Mouse (Mus musculus) duodenum, adult 2 months (tissue): ENCODE measurements around the gene Olfr48. TPM values are rescaled to one million over a fixed set of nuclear protein-coding genes. Genes with fewer than 3 reads are reported as not detected.

Experiments used
- polyA plus RNA-seq: library from polyadenylated mRNA; depleted of rRNA; stranded (reverse); fragments of >200 nt; gene quantifications from 2 replicates; pipeline ENCODE4 v1.2.3, GENCODE M21; 2012; ENCODE audit warnings: low replicate concordance; rRNA removed

Gene Olfr48
- not detected in 2 replicates for polyA plus RNA-seq

DNA sequence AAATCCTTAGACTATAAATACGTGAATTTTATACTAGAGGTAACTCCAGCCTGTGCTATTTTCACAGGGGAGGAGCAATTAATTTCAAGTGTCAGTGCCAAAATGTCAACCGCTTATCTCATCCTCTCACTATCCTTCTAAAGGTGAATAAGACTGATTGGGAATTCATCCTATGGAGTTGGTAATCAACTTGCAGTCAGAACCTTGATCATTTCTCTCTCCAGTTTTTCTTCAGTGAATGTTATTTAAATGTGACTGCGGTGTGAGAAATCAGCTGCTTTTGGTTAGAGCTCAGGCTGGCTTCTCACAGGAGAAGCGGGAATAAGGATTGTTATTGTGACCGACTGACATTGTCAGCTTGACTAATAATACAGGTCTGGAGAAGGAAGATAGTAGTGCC is at the start of gene Olfr48:
TSS of gene Olfr48 (minus strand) at position 101 of the 400 bp plus-strand sequence.

GRCm38 (mm10) chr2:89878137-89878536 is 30.1 kb upstream of the Olfr48 start, which contains the start of gene Olfr1257:
TSS of gene Olfr1257 (plus strand) at chr2:89878437.

DNA sequence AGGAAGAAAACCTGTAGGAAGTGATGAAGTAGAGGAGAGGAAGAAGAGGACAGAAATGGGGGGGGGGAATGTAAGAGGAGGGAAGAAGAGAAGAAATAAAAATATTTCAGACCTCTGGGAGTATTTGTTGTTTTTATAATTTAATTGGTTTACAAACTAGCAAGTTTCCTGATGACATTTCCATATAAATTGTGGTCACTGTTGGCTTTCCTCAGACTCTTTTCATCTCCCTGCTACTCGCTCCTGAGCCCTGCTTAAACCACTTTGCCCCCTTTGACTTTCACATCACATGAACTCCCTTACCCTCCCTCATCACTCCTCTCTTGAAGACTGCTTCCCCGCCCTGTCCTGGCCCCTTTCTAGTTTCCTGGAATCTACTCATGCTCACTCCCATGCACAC is 6.5 kb downstream of the Olfr48 start, which contains the start of gene Olfr1256:
TSS of gene Olfr1256 (minus strand) at position 101 of the 400 bp plus-strand sequence.

GRCm38 (mm10) chr2:89811751-89812150 is 36.3 kb downstream of the Olfr48 start, which contains the start of gene Olfr1255:
TSS of gene Olfr1255 (plus strand) at chr2:89812051.

GRCm38 (mm10) chr2:89793519-89793918 is 54.5 kb downstream of the Olfr48 start, which contains the start of gene Olfr1254:
TSS of gene Olfr1254 (minus strand) at chr2:89793619.

Other genes with a start within 250 kb of the Olfr48 start
- not detected in 2 replicates for gene Olfr1247, start 234.1 kb downstream of the Olfr48 start, polyA plus RNA-seq
- gene Olfr1248, start 230.0 kb downstream of the Olfr48 start, polyA plus RNA-seq, result not detected in 2 replicates
- not detected in 2 replicates for gene Olfr1249, start 213.2 kb downstream of the Olfr48 start, polyA plus RNA-seq
- gene Olfr1250, start 186.7 kb downstream of the Olfr48 start, polyA plus RNA-seq, result not detected in 2 replicates
- gene Olfr1251, start 176.3 kb downstream of the Olfr48 start, polyA plus RNA-seq, result not detected in 2 replicates
- gene Olfr1252, start 123.2 kb downstream of the Olfr48 start, polyA plus RNA-seq, result not detected in 2 replicates
- not detected in 2 replicates for gene Olfr1253, start 91.1 kb downstream of the Olfr48 start, polyA plus RNA-seq
- not detected in 2 replicates for gene Olfr1254, start 54.6 kb downstream of the Olfr48 start, polyA plus RNA-seq
- not detected in 2 replicates for gene Olfr1255, start 36.2 kb downstream of the Olfr48 start, polyA plus RNA-seq
- gene Olfr1256, start 6.7 kb downstream of the Olfr48 start, polyA plus RNA-seq, result not detected in 2 replicates
- gene Olfr1257, start 30.2 kb upstream of the Olfr48 start, polyA plus RNA-seq, result not detected in 2 replicates
- not detected in 2 replicates for gene Olfr1258, start 79.1 kb upstream of the Olfr48 start, polyA plus RNA-seq
- gene Olfr1259, start 100.5 kb upstream of the Olfr48 start, polyA plus RNA-seq, result not detected in 2 replicates
- gene Olfr1260, start 126.1 kb upstream of the Olfr48 start, polyA plus RNA-seq, result not detected in 2 replicates
- not detected in 2 replicates for gene Olfr1261, start 143.0 kb upstream of the Olfr48 start, polyA plus RNA-seq
- gene Olfr1262, start 151.9 kb upstream of the Olfr48 start, polyA plus RNA-seq, result not detected in 2 replicates
- gene Olfr1263, start 163.9 kb upstream of the Olfr48 start, polyA plus RNA-seq, result not detected in 2 replicates
- not detected in 2 replicates for gene Olfr1264, start 177.4 kb upstream of the Olfr48 start, polyA plus RNA-seq
- gene Olfr1265, start 187.1 kb upstream of the Olfr48 start, polyA plus RNA-seq, result not detected in 2 replicates
- not detected in 2 replicates for gene Olfr140, start 215.4 kb upstream of the Olfr48 start, polyA plus RNA-seq